Mouse (Mus musculus): Measurements from ENCODE around the gene Ube2a. TPM values are rescaled to one million over a fixed set of nuclear protein-coding genes. Genes with fewer than 3 reads are reported as not detected.

Gene Ube2a
- polyA plus RNA-seq, 1 experiment from 2014 or later, result 118 TPM

DNA sequence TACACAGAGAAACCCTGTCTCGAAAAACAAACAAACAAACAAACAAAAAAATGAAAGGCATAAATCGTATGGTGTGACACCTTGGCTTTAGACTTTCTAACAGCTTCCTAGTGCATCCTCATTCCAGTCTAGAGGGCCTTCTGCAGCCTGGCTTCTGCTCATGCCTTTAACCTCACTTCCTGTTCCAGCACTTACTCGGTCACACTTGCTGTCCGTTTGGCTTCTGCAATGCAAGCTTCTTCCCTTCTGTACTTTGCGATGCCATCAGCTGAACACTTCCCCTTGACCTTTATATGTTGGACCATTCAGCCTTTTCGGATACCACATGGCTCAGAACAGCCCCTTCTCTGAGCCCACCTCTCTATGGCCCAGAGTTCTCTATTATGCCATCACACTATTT lies 32.0 kb upstream of the Ube2a start:
- Histone ChIP-seq H3K27me3 (replicated peaks; ENCODE audit: control insufficient read depth, insufficient read depth, low read length) (no peaks in the 10 kb centered on the region), H3K9ac (ENCODE audit: low read depth, low read length) (no peak overlapping the region), H3K4me1 (ENCODE audit: control insufficient read depth, insufficient read depth, low read depth, low read length) (no peaks in the 10 kb centered on the region), H3K4me2 (ENCODE audit: low read length) (no peak overlapping the region), H3K36me3 (ENCODE audit: control insufficient read depth, insufficient read depth, low read length) (no peaks in the 10 kb centered on the region), H3K4me3 (ENCODE audit: low read length) (no peak overlapping the region), H3K9me3 (ENCODE audit: control insufficient read depth, low read length) (no peaks in the 10 kb centered on the region), H3K27ac (ENCODE audit: low read depth, low read length) (no peak overlapping the region)
- WGBS, result 89% methylated on average over 6 of the region's 6 CpGs
- ATAC-seq, result no peak

DNA sequence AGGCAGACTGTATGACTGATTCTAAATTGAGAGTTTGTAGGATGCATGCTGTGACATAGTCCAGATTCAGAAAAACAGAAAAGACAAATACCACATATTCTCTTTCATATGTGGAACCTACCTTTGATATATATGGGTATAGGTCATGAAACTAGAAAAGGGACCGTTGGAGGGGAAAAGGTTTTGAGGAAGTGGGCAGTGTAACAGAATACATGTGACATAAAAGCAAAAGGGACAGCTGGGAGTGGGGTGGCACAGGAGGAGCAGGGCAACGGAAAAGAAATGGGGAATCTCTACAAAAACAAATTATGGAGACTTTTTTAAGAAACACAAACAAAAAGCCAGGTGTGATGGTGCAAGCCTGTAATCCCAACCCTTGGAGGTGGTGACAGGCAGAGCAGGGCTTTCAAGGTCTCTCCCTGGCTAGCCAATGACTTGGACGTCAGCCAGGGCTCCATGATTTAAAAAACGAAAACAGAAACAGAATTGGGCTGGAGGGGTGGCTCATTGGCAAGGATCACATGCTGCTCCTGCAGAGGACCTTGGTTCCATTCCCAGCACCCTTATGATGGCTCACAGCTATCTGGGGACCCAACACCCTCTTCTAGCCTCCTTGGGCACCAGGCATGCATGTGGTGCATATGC lies 30.2 kb upstream of the Ube2a start:
- ATAC-seq, result no peak
- Histone ChIP-seq H3K9me3 (ENCODE audit: control insufficient read depth, low read length) (no peaks in the 10 kb centered on the region), H3K36me3 (ENCODE audit: control insufficient read depth, insufficient read depth, low read length) (no peaks in the 10 kb centered on the region), H3K4me2 (ENCODE audit: low read length) (no peak overlapping the region), H3K27me3 (replicated peaks; ENCODE audit: control insufficient read depth, insufficient read depth, low read length) (no peaks in the 10 kb centered on the region), H3K9ac (ENCODE audit: low read depth, low read length) (no peak overlapping the region), H3K4me1 (ENCODE audit: control insufficient read depth, insufficient read depth, low read depth, low read length) (no peaks in the 10 kb centered on the region), H3K4me3 (ENCODE audit: low read length) (no peak overlapping the region), H3K27ac (ENCODE audit: low read depth, low read length) (no peak overlapping the region)
- 85% methylated on average over 4 of the region's 4 CpGs for WGBS

DNA sequence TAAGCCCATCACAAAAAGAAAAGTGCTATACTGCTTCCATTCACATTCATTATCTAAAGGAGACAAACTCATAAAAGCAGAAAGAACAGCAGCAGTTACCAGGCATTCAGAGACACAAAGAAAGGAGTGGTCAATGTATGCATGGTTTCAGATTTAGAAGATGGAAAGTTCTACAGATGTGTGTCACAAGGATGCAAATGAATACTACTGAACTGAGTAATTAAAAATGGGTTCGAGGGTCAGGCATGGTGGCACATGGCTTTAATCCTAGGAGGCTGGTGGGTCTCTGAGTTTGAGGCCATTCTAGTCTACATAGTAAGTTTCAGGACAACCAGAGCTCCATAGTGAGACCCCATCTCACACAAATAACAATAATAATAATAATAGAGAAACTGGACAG lies 26.5 kb upstream of the Ube2a start:
- 80% methylated on average over 1 of the region's 1 CpGs for WGBS
- Histone ChIP-seq H3K9me3 (ENCODE audit: control insufficient read depth, low read length) (no peaks in the 10 kb centered on the region), H3K4me1 (ENCODE audit: control insufficient read depth, insufficient read depth, low read depth, low read length) (no peaks in the 10 kb centered on the region), H3K4me3 (ENCODE audit: low read length) (no peak overlapping the region), H3K36me3 (ENCODE audit: control insufficient read depth, insufficient read depth, low read length) (no peaks in the 10 kb centered on the region), H3K4me2 (ENCODE audit: low read length) (no peak overlapping the region), H3K27me3 (replicated peaks; ENCODE audit: control insufficient read depth, insufficient read depth, low read length) (no peaks in the 10 kb centered on the region), H3K9ac (ENCODE audit: low read depth, low read length) (no peak overlapping the region), H3K27ac (ENCODE audit: low read depth, low read length) (no peak overlapping the region)
- ATAC-seq, result no peak

DNA sequence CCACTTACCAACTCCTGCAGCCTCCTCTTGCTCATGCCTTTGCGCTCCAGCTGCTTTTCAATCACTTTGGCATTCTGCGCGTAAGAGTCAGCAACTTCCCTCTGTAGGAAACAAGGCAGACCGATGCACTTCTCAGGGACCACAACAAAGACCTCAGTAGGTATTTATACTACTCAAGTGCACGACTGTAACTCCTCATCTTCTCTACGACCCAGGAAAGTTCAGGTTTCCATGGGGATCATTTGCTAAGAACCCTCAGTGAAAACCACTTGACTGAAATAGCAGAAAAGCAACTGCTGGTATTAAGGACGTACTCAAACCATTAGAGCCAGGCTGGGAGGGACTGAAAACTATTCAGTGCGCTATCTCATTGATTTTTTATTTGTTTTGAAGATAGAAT lies 21.1 kb upstream of the Ube2a start:
- ATAC-seq, result no peak
- no peaks in the 10 kb centered on the region for H3K36me3 ChIP-seq (ENCODE audit: control insufficient read depth, insufficient read depth, low read length)
- no peak overlapping the region for H3K4me2 ChIP-seq (ENCODE audit: low read length)
- no peak overlapping the region for H3K27ac ChIP-seq (ENCODE audit: low read depth, low read length)
- H3K4me3 ChIP-seq (ENCODE audit: low read length), result no peak overlapping the region
- H3K9me3 ChIP-seq (ENCODE audit: control insufficient read depth, low read length), result no peaks in the 10 kb centered on the region
- H3K27me3 ChIP-seq (replicated peaks; ENCODE audit: control insufficient read depth, insufficient read depth, low read length), result no peaks in the 10 kb centered on the region
- no peaks in the 10 kb centered on the region for H3K4me1 ChIP-seq (ENCODE audit: control insufficient read depth, insufficient read depth, low read depth, low read length)
- WGBS, result 91% methylated on average over 8 of the region's 8 CpGs
- no peak overlapping the region for H3K9ac ChIP-seq (ENCODE audit: low read depth, low read length)

DNA sequence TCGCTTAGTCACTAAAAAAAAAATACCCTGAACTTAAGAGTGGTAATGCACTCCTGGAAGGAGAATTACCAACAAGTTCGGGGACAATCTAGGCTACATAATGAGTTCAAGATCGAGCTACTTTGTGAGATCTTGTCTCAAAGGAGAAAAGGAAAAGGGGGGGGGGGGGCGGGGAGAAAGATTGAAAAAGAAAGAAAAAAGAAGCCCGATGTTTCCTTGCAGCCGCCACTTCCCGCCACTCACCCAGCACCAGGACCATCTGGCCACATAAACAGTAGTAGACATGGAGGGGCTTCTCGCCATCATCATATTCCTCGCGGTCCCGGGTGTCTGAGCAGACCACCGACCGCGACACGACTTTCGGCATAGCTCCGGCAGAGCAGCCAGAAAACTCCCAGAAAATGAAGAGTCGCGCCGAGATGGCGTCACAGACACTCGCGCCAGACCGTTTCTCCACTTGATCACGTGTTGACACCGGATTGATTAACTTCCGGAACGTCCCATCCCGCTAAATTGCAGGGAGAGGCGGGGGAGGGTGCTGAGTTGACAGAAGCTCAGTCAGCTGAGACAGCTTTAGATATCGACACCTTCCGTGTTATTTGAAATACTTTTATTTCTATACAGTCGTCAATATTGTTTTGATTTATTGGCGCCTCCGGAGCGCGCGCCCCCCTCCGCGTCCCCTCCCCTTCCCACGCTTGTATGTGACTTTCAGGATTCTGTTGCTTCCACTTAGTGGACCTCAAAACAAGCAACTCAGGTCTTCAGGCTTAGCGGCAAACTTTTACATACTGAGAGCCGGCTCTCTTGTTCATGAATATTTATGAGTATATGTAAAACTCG lies 9.7 kb upstream of the Ube2a start:
- Histone ChIP-seq H3K27me3 (replicated peaks; ENCODE audit: control insufficient read depth, insufficient read depth, low read length) (no peaks in the 10 kb centered on the region), H3K9ac (ENCODE audit: low read depth, low read length) (peak overlapping the region; percentile 55), H3K4me1 (ENCODE audit: control insufficient read depth, insufficient read depth, low read depth, low read length) (peaks cover 4% of the 10 kb centered on the region; the same call in 1 of the 2 replicates), H3K36me3 (ENCODE audit: control insufficient read depth, insufficient read depth, low read length) (no peaks in the 10 kb centered on the region), H3K27ac (ENCODE audit: low read depth, low read length) (no peak overlapping the region), H3K4me3 (ENCODE audit: low read length) (peak overlapping the region; percentile 46), H3K4me2 (ENCODE audit: low read length) (peak overlapping the region; percentile 54), H3K9me3 (ENCODE audit: control insufficient read depth, low read length) (no peaks in the 10 kb centered on the region)
- 12% methylated on average over 43 of the region's 44 CpGs for WGBS
- peak; percentile 95 for ATAC-seq

DNA sequence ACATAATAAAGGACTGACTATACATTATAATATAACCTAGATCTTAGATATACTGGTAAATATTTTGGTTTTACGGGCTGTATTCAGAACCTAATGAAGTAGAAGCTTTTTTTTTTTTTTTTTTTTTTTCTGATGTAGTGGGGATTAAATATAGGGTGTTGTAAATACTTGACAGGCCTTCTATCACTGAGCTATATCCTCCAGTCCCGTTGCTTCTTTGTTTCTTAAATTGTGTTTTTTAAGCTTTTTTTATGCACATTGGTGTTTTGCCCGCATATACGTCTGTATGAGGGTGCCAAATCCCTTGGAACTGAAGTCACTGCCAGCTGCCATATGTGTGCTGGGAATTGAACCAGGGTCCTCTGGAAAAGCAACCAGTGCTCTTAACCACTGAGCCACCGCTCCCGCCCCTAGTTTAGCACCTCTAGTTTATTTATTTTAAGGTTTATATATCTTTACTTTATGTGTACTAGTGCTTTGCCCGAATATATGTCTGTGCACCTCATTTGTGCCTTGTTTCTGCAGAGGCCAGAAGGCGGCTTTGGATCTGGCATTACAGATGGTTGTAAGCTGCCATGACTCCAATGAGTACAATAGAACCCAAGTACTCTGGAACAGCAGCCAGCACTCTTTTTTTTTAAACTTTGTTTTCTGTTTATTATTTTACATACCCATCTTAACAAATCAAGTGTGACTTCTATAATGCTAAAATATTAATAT lies 8.9 kb upstream of the Ube2a start:
- Histone ChIP-seq H3K4me1 (ENCODE audit: control insufficient read depth, insufficient read depth, low read depth, low read length) (peaks cover 4% of the 10 kb centered on the region; the same call in 1 of the 2 replicates), H3K27me3 (replicated peaks; ENCODE audit: control insufficient read depth, insufficient read depth, low read length) (no peaks in the 10 kb centered on the region), H3K36me3 (ENCODE audit: control insufficient read depth, insufficient read depth, low read length) (no peaks in the 10 kb centered on the region), H3K4me2 (ENCODE audit: low read length) (peak overlapping the region; percentile 34), H3K9ac (ENCODE audit: low read depth, low read length) (no peak overlapping the region), H3K27ac (ENCODE audit: low read depth, low read length) (no peak overlapping the region), H3K4me3 (ENCODE audit: low read length) (peak overlapping the region; percentile 46), H3K9me3 (ENCODE audit: control insufficient read depth, low read length) (no peaks in the 10 kb centered on the region)
- no peak for ATAC-seq
- 48% methylated on average over 8 of the region's 8 CpGs for WGBS

DNA sequence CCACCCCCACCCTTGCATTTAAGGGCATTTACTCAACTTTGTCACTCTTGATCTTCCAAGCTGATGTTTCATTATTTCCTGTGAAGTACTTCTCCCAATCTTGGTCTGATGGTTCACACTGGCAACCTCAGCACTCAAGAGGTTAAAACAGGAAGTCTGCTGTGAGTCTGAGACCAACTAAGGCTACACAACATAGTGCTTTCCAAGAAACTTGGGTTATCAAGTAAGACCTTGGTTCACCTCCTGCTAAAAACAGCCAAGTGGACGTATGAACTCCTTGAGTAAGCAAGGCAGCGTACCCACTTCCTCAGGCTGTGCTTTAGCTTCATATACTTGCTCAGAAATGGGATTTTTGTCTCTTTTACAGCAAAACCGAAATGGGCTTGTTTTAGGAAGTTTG lies 3.3 kb upstream of the Ube2a start:
- ATAC-seq, result no peak
- H3K9me3 ChIP-seq (ENCODE audit: control insufficient read depth, low read length), result peaks cover 2% of the 10 kb centered on the region; the same call in 1 of the 2 replicates
- peaks cover under 1% of the 10 kb centered on the region; the same call in 1 of the 2 replicates for H3K4me1 ChIP-seq (ENCODE audit: control insufficient read depth, insufficient read depth, low read depth, low read length)
- H3K4me2 ChIP-seq (ENCODE audit: low read length), result no peak overlapping the region
- no peak overlapping the region for H3K9ac ChIP-seq (ENCODE audit: low read depth, low read length)
- no peaks in the 10 kb centered on the region for H3K36me3 ChIP-seq (ENCODE audit: control insufficient read depth, insufficient read depth, low read length)
- 80% methylated on average over 3 of the region's 3 CpGs for WGBS
- no peak overlapping the region for H3K4me3 ChIP-seq (ENCODE audit: low read length)
- H3K27ac ChIP-seq (ENCODE audit: low read depth, low read length), result no peak overlapping the region
- no peaks in the 10 kb centered on the region for H3K27me3 ChIP-seq (replicated peaks; ENCODE audit: control insufficient read depth, insufficient read depth, low read length)

DNA sequence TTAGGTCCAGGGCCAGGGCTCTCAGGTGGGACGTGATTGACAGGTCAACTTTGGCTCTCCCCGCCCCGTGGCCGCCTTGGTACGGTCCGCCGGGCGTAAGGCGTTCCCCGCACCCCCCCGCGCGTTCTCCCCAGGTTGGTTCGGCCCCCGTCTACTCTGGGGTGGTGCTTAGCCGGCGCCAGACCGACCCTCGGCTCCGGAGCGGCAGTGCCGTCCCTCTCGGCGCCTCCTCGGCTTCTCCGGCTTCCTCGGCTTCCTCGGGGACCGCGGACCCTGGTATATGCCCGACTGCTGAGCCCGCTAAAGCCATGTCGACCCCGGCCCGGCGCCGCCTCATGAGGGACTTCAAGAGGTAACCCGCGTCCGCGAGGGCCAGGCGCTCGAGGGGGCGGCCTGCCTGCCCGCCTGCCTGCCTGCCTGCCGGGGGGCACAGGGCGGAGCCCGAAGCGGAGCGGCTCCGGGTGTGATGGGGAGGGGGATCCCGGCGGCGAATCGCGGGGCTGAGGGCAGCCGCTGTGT lies 537 bp downstream of the Ube2a start:
- Histone ChIP-seq H3K9me3 (ENCODE audit: control insufficient read depth, low read length) (peaks cover 2% of the 10 kb centered on the region; the same call in 1 of the 2 replicates), H3K9ac (ENCODE audit: low read depth, low read length) (peak overlapping the region; percentile 79), H3K4me2 (ENCODE audit: low read length) (peak overlapping the region; percentile 64), H3K4me3 (ENCODE audit: low read length) (peak overlapping the region; percentile 73), H3K27me3 (replicated peaks; ENCODE audit: control insufficient read depth, insufficient read depth, low read length) (no peaks in the 10 kb centered on the region), H3K4me1 (ENCODE audit: control insufficient read depth, insufficient read depth, low read depth, low read length) (peaks cover 3% of the 10 kb centered on the region; the same call in 1 of the 2 replicates), H3K27ac (ENCODE audit: low read depth, low read length) (peak overlapping the region; percentile 72), H3K36me3 (ENCODE audit: control insufficient read depth, insufficient read depth, low read length) (no peaks in the 10 kb centered on the region)
- WGBS, result 16% methylated on average over 46 of the region's 57 CpGs
- ATAC-seq, result peak; percentile 97
